Mouse (Mus musculus): Measurements from ENCODE around the gene Acer1. TPM values are rescaled to one million over a fixed set of nuclear protein-coding genes. Genes with fewer than 3 reads are reported as not detected.

The Acer1 gene
- polyA plus RNA-seq, 1 experiment from 2014 or later = not detected

DNA sequence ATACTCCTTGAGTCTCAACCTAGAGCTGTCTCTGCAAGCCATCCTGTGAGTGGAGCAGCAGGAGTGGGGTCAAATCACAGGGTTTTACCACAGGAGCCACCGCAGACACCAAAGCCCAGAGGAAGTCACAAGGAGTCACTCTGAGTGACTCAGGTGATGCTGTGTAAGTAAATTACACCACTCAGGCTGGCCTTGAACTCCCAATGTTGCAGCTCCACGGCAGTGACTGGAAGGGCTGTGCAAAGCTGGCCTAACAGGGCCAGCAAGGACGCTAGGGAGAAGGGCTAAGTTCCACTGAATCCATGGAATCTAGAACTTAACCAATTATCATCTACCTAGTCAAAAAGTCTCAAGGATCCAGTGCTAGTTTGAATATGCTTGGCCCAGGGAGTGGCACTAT, 75.8 kb downstream of the Acer1 start:
- Histone ChIP-seq H3K27ac (replicated peaks) (no peak overlapping the region), H3K4me1 (peaks cover 2% of the 10 kb centered on the region; the same call in 1 of the 2 replicates), H3K9ac (replicated peaks) (no peak overlapping the region), H3K4me2 (replicated peaks) (no peak overlapping the region), H3K9me3 (no peaks in the 10 kb centered on the region), H3K4me3 (no peak overlapping the region), H3K27me3 (no peaks in the 10 kb centered on the region), H3K36me3 (peaks cover 86% of the 10 kb centered on the region)
- 92% methylated on average over 3 of the region's 3 CpGs for WGBS
- ATAC-seq (ENCODE audit: low FRiP score, low read depth) = no peak

Other genes with a start within 250 kb of the Acer1 start
- 6.7 and 8.8 TPM in 2 replicates for gene Nrtn, start 224.6 kb downstream of the Acer1 start, polyA plus RNA-seq (2016; fragmentation: Nextera tagmentation; extraction: Ambion mirVana)
- gene Dus3l, start 217.4 kb downstream of the Acer1 start, polyA plus RNA-seq (2016; fragmentation: Nextera tagmentation; extraction: Ambion mirVana) = 48.7 and 53.9 TPM in 2 replicates
- gene Prr22, start 211.9 kb downstream of the Acer1 start, polyA plus RNA-seq (2016; fragmentation: Nextera tagmentation; extraction: Ambion mirVana) = 2.0 TPM in 2 replicates
- 6.3 and 8.2 TPM in 2 replicates for gene Rfx2, start 151.1 kb downstream of the Acer1 start, polyA plus RNA-seq (2016; fragmentation: Nextera tagmentation; extraction: Ambion mirVana)
- gene Acsbg2, start 107.7 kb downstream of the Acer1 start, polyA plus RNA-seq (2016; fragmentation: Nextera tagmentation; extraction: Ambion mirVana) = not detected in 2 replicates
- gene 1700061G19Rik, start 106.6 kb downstream of the Acer1 start, polyA plus RNA-seq (2016; fragmentation: Nextera tagmentation; extraction: Ambion mirVana) = 0.50 and 0.63 TPM in 2 replicates
- gene Mllt1, start 46.7 kb downstream of the Acer1 start, polyA plus RNA-seq (2016; fragmentation: Nextera tagmentation; extraction: Ambion mirVana) = 102 and 104 TPM in 2 replicates
- gene Clpp, start 8.2 kb upstream of the Acer1 start, polyA plus RNA-seq (2016; fragmentation: Nextera tagmentation; extraction: Ambion mirVana) = 130 and 137 TPM in 2 replicates
- gene Alkbh7, start 15.2 kb upstream of the Acer1 start, polyA plus RNA-seq (2016; fragmentation: Nextera tagmentation; extraction: Ambion mirVana) = 31.2 and 33.7 TPM in 2 replicates
- gene Pspn, start 17.9 kb upstream of the Acer1 start, polyA plus RNA-seq (2016; fragmentation: Nextera tagmentation; extraction: Ambion mirVana) = 0.87 TPM in 1 of 2 replicates, not detected in the other
- 68.6 and 72.9 TPM in 2 replicates for gene Gtf2f1, start 29.2 kb upstream of the Acer1 start, polyA plus RNA-seq (2016; fragmentation: Nextera tagmentation; extraction: Ambion mirVana)
- gene Gm17949, start 29.3 kb upstream of the Acer1 start, polyA plus RNA-seq (2016; fragmentation: Nextera tagmentation; extraction: Ambion mirVana) = 0.34 and 0.72 TPM in 2 replicates
- gene Khsrp, start 49.4 kb upstream of the Acer1 start, polyA plus RNA-seq (2016; fragmentation: Nextera tagmentation; extraction: Ambion mirVana) = 62.7 and 85.4 TPM in 2 replicates
- gene Slc25a41, start 59.5 kb upstream of the Acer1 start, polyA plus RNA-seq (2016; fragmentation: Nextera tagmentation; extraction: Ambion mirVana) = 0.19 TPM in 1 of 2 replicates, not detected in the other
- gene Crb3, start 77.0 kb upstream of the Acer1 start, polyA plus RNA-seq (2016; fragmentation: Nextera tagmentation; extraction: Ambion mirVana) = 0.31 and 1.5 TPM in 2 replicates
- 19.0 and 22.3 TPM in 2 replicates for gene Slc25a23, start 77.7 kb upstream of the Acer1 start, polyA plus RNA-seq (2016; fragmentation: Nextera tagmentation; extraction: Ambion mirVana)
- 2.4 and 3.3 TPM in 2 replicates for gene Dennd1c, start 96.4 kb upstream of the Acer1 start, polyA plus RNA-seq (2016; fragmentation: Nextera tagmentation; extraction: Ambion mirVana)
- 189 and 205 TPM in 2 replicates for gene Tubb4a, start 105.7 kb upstream of the Acer1 start, polyA plus RNA-seq (2016; fragmentation: Nextera tagmentation; extraction: Ambion mirVana)
- gene Tnfsf9, start 123.2 kb upstream of the Acer1 start, polyA plus RNA-seq (2016; fragmentation: Nextera tagmentation; extraction: Ambion mirVana) = 6.9 and 7.8 TPM in 2 replicates
- 0.29 and 0.38 TPM in 2 replicates for gene Cd70, start 167.7 kb upstream of the Acer1 start, polyA plus RNA-seq (2016; fragmentation: Nextera tagmentation; extraction: Ambion mirVana)
- 0.09 TPM in 1 of 2 replicates, not detected in the other for gene Tnfsf14, start 212.1 kb upstream of the Acer1 start, polyA plus RNA-seq (2016; fragmentation: Nextera tagmentation; extraction: Ambion mirVana)
- gene C3, start 246.0 kb upstream of the Acer1 start, polyA plus RNA-seq (2016; fragmentation: Nextera tagmentation; extraction: Ambion mirVana) = 0.50 and 0.64 TPM in 2 replicates

Data from midbrain, embryonic 12.5 days (tissue).